Mouse (Mus musculus): ENCODE measurements around the gene Slc25a28. TPM values are rescaled to one million over a fixed set of nuclear protein-coding genes. Genes with fewer than 3 reads are reported as not detected.

Slc25a28 gene
- polyA plus RNA-seq, 1 experiment from 2014 or later, result 14.0 TPM

DNA sequence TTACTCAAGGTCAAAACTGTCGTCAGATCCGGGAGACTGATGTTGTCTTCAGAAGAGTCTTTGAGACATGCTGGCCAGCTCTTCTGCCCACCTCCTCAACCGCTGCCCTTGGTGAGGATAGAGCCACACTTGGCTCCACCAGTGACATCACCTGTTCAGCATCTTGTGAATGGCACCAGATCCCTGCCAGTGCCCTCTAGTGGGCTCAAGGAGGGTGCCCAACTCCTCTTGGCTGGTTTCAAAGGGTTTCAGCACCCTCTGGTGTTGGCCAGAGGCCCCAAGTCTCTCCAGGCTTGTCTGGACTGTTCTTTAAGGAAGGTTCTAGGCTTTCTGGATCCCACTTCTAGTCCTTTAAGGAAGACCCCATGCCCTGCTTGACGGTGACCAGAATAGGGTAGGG, 50.8 kb downstream of the Slc25a28 start:
- Histone ChIP-seq H3K4me1 (replicated peaks) (peaks cover 9% of the 10 kb centered on the region), H3K9ac (no peak overlapping the region), H3K27me3 (peaks cover 64% of the 10 kb centered on the region), H3K4me3 (no peak overlapping the region), H3K27ac (replicated peaks) (no peak overlapping the region), H3K9me3 (no peaks in the 10 kb centered on the region), H3K36me3 (no peaks in the 10 kb centered on the region), H3K4me2 (no peak overlapping the region)
- ATAC-seq (ENCODE audit: low read depth), result no peak
- 57% methylated on average over 4 of the region's 4 CpGs for WGBS

DNA sequence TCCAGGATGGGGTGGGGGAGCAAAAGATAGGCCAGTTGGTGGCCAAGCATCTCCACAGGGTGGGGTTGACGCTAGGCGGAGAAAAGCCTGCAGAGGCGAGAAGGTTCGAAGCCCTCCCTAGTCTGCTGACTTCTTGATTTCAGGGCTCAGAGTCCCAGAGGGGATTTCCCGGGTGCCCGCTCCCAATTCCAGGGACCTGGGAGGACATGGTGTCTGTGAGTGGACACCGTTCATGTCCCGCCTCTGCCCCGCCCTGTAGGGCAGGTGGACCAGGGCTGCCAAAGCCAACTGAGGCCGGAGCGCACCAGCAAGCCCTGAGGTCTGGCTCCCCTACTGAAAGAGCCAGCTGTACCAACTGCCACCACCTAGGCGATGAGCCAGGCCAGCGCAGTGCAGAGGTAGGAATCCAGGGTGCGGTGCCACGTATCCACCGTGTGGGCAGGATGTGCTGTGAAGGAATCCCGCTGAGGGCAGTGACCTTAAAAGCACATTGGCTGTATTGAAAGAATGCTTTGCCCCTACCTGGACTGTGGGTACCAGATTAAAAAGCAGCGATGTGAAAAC, 54.7 kb downstream of the Slc25a28 start:
- Histone ChIP-seq H3K9me3 (no peaks in the 10 kb centered on the region), H3K4me3 (no peak overlapping the region), H3K4me2 (no peak overlapping the region), H3K36me3 (no peaks in the 10 kb centered on the region), H3K27me3 (peaks cover 100% of the 10 kb centered on the region), H3K27ac (replicated peaks) (no peak overlapping the region), H3K4me1 (replicated peaks) (peaks cover 20% of the 10 kb centered on the region), H3K9ac (no peak overlapping the region)
- no peak for ATAC-seq (ENCODE audit: low read depth)
- 3% methylated on average over 18 of the region's 18 CpGs for WGBS

DNA sequence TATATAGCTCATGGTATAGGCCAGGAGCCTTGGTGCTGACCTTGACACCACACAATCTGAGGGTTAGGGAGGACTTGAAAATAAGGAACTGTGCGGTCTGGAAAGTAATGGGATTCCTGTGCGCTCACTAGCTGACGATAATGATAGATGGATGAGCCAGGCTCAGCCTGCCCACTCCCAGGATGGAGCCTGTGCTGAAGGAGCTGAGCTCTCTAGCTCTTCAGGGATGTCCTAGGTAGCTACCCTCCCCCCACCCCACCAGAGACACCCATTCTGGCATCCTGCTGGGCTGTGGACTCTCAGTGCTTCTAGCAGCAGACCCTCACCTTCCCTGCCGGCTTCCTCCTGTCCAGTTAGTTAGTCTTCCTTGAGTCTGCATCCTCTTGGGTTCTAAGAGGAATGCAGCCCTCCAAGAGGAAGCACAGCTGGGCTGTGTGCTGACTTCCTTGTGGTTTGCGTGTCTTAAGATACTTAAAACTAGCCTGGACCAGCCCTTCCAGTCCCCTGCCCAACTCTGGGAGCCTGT, 56.1 kb downstream of the Slc25a28 start:
- ATAC-seq (ENCODE audit: low read depth), result no peak
- WGBS, result 4% methylated on average over 5 of the region's 5 CpGs
- Histone ChIP-seq H3K27ac (replicated peaks) (no peak overlapping the region), H3K4me1 (replicated peaks) (peaks cover 30% of the 10 kb centered on the region), H3K4me3 (no peak overlapping the region), H3K9me3 (no peaks in the 10 kb centered on the region), H3K4me2 (no peak overlapping the region), H3K36me3 (no peaks in the 10 kb centered on the region), H3K9ac (no peak overlapping the region), H3K27me3 (peaks cover 99% of the 10 kb centered on the region)

- Histone ChIP-seq H3K27me3 (peaks cover 99% of the 10 kb centered on the region), H3K36me3 (no peaks in the 10 kb centered on the region), H3K27ac (replicated peaks) (no peak overlapping the region), H3K4me2 (no peak overlapping the region), H3K4me1 (replicated peaks) (peaks cover 30% of the 10 kb centered on the region), H3K9me3 (no peaks in the 10 kb centered on the region), H3K9ac (no peak overlapping the region), H3K4me3 (no peak overlapping the region)
- 32% methylated on average over 10 of the region's 10 CpGs for WGBS
- no peak for ATAC-seq (ENCODE audit: low read depth)
These were observed 56.8 kb downstream of the Slc25a28 start for GRCm38 (mm10) chr19:43617761-43618349.

GRCm38 (mm10) chr19:43616889-43617288, 57.8 kb downstream of the Slc25a28 start:
- no peak for ATAC-seq (ENCODE audit: low read depth)
- under 1% methylated on average over 12 of the region's 12 CpGs for WGBS
- Histone ChIP-seq H3K4me2 (peak overlapping the region; percentile 50), H3K27ac (replicated peaks) (no peak overlapping the region), H3K4me1 (replicated peaks) (peaks cover 40% of the 10 kb centered on the region), H3K36me3 (no peaks in the 10 kb centered on the region), H3K9ac (no peak overlapping the region), H3K4me3 (peak overlapping the region; percentile 22), H3K9me3 (no peaks in the 10 kb centered on the region), H3K27me3 (peaks cover 99% of the 10 kb centered on the region)

DNA sequence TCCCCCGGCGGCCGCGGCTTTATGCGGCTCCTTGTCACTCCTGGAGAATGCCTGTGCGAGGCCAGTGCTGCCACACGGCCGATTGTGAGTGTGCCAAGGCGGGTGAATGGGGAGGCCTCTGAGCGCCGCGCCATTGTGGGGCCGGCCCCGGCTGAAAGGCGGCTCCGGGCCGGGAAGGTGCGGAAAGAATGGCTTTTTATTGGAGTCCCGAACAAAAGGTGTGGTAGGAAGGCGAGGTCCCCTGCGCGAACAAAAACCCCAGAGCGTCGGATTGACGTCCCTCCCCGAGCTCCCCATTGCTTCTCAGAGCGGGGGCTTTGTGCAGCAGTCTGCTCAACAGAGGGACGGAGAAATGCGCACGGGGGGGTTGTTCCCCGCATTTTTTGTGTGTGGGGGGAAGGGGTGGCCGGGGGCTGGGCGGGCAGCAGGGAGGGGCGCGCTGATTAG, 58.2 kb downstream of the Slc25a28 start:
- Histone ChIP-seq H3K9ac (no peak overlapping the region), H3K4me3 (peak overlapping the region; percentile 22), H3K4me2 (peak overlapping the region; percentile 50), H3K27me3 (peaks cover 99% of the 10 kb centered on the region), H3K4me1 (replicated peaks) (peaks cover 43% of the 10 kb centered on the region), H3K36me3 (no peaks in the 10 kb centered on the region), H3K27ac (replicated peaks) (no peak overlapping the region), H3K9me3 (no peaks in the 10 kb centered on the region)
- ATAC-seq (ENCODE audit: low read depth), result peak; percentile 63; the same call in 1 of the 2 replicates
- WGBS, result under 1% methylated on average over 35 of the region's 35 CpGs

DNA sequence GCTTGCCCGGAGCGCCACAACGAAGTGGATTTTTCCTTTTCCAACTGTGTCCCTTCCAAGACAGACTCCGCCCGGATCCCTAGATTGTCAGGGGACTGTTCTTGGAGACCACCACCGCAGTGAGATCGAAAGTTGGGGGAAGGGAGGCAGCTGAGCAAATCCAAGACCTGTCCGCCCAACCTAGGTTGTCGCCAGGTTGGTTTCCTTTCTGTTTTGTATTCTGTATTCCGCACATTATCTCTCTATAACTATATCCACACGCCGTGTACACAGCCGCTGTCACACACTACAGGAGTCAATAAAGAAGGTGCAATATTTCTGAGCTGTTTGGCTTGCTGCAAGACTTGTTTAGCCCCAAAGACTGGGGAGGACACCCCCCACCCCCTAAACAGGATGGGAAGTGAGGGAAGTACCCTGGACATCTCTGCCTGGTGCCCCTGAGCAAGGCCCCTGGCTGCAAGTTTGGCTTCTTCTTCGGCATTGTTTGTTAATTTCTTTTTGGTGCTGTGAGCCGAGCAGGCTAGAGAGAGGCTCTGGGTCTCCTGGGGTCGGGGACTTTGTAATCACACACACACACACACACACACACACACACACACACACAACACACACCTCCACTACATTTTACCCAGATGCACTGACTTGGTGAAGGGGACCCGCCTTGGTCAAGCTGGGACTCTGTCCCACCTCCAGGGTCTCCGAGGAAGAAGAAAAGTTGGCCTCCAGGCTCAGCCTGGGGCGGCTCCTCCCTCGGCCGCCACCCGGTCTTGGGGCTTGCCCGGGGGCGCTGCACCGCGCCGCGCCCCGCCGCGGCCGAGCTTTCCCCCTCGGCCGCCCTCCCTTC, 58.9 kb downstream of the Slc25a28 start:
- Histone ChIP-seq H3K4me1 (replicated peaks) (peaks cover 43% of the 10 kb centered on the region), H3K27ac (replicated peaks) (no peak overlapping the region), H3K36me3 (no peaks in the 10 kb centered on the region), H3K9me3 (no peaks in the 10 kb centered on the region), H3K4me3 (peak overlapping the region; percentile 22), H3K4me2 (peak overlapping the region; percentile 50), H3K27me3 (peaks cover 99% of the 10 kb centered on the region), H3K9ac (no peak overlapping the region)
- no peak for ATAC-seq (ENCODE audit: low read depth)
- WGBS, result 1% methylated on average over 32 of the region's 34 CpGs

GRCm38 (mm10) chr19:43615074-43615445, 59.6 kb downstream of the Slc25a28 start:
- ATAC-seq (ENCODE audit: low read depth), result 0 out of 2 replicates have a peak, but pooled peaks have one; percentile 8
- Histone ChIP-seq H3K4me3 (peak overlapping the region; percentile 28), H3K9me3 (no peaks in the 10 kb centered on the region), H3K4me1 (replicated peaks) (peaks cover 43% of the 10 kb centered on the region), H3K27me3 (peaks cover 99% of the 10 kb centered on the region), H3K4me2 (peak overlapping the region; percentile 41), H3K9ac (no peak overlapping the region), H3K36me3 (no peaks in the 10 kb centered on the region), H3K27ac (replicated peaks) (no peak overlapping the region)
- WGBS, result under 1% methylated on average over 20 of the region's 20 CpGs

- peak overlapping the region; percentile 41 for H3K4me2 ChIP-seq
- H3K36me3 ChIP-seq, result no peaks in the 10 kb centered on the region
- peaks cover 99% of the 10 kb centered on the region for H3K27me3 ChIP-seq
- H3K9ac ChIP-seq, result no peak overlapping the region
- peak overlapping the region; percentile 28 for H3K4me3 ChIP-seq
- H3K4me1 ChIP-seq (replicated peaks), result peaks cover 43% of the 10 kb centered on the region
- under 1% methylated on average over 81 of the region's 92 CpGs for WGBS
- peak; percentile 25; the same call in 1 of the 2 replicates for ATAC-seq (ENCODE audit: low read depth)
- no peaks in the 10 kb centered on the region for H3K9me3 ChIP-seq
- no peak overlapping the region for H3K27ac ChIP-seq (replicated peaks)
These were observed 60.2 kb downstream of the Slc25a28 start for GRCm38 (mm10) chr19:43614341-43615073.
